Mouse (Mus musculus): ENCODE measurements around the gene Hoxa13. TPM values are rescaled to one million over a fixed set of nuclear protein-coding genes. Genes with fewer than 3 reads are reported as not detected.
A peak's percentile ranks its signal among the peaks of the same experiment; 100 is the strongest.

Gene Hoxa13
- polyA plus RNA-seq, 1 experiment from 2014 or later, result 0.26 TPM

GRCm38 (mm10) chr6:52209685-52210046 lies 51.0 kb downstream of the Hoxa13 start:
- Histone ChIP-seq H3K4me3 (replicated peaks) (peak overlapping the region; percentile 81), H3K36me3 (0 out of 2 replicates have a peak, but pooled peaks cover 3% of the 10 kb centered on the region), H3K4me2 (peak overlapping the region; percentile 85), H3K27me3 (replicated peaks) (no peaks in the 10 kb centered on the region), H3K27ac (replicated peaks) (peak overlapping the region; percentile 89), H3K9me3 (replicated peaks) (no peaks in the 10 kb centered on the region), H3K4me1 (peaks cover 68% of the 10 kb centered on the region), H3K9ac (replicated peaks) (peak overlapping the region; percentile 63)
- no peak for ATAC-seq (ENCODE audit: low FRiP score)
- WGBS, result 6% methylated on average over 12 of the region's 12 CpGs

- H3K27me3 ChIP-seq (replicated peaks), result no peaks in the 10 kb centered on the region
- peaks cover 68% of the 10 kb centered on the region for H3K4me1 ChIP-seq
- peak overlapping the region; percentile 85 for H3K4me2 ChIP-seq
- H3K36me3 ChIP-seq, result 0 out of 2 replicates have a peak, but pooled peaks cover 3% of the 10 kb centered on the region
- H3K9me3 ChIP-seq (replicated peaks), result no peaks in the 10 kb centered on the region
- ATAC-seq (ENCODE audit: low FRiP score), result no peak; the same call in 1 of the 2 replicates
- peak overlapping the region; percentile 89 for H3K27ac ChIP-seq (replicated peaks)
- H3K9ac ChIP-seq (replicated peaks), result peak overlapping the region; percentile 63
- WGBS, result 3% methylated on average over 18 of the region's 18 CpGs
- H3K4me3 ChIP-seq (replicated peaks), result peak overlapping the region; percentile 81
Measured at GRCm38 (mm10) chr6:52208868-52209684, 51.6 kb downstream of the Hoxa13 start.

- Histone ChIP-seq H3K27ac (replicated peaks) (peak within 1 kb of the TSS; percentile 89), H3K4me1 (peaks cover 71% of the 10 kb centered on the region), H3K9me3 (replicated peaks) (no peaks in the 10 kb centered on the region), H3K27me3 (replicated peaks) (no peaks in the 10 kb centered on the region), H3K4me2 (peak within 1 kb of the TSS; percentile 85), H3K9ac (replicated peaks) (peak within 1 kb of the TSS; percentile 63), H3K4me3 (replicated peaks) (peak within 1 kb of the TSS; percentile 81), H3K36me3 (0 out of 2 replicates have a peak, but pooled peaks cover 3% of the 10 kb centered on the region)
- 0 out of 2 replicates have a peak, but pooled peaks have one; percentile 9 for ATAC-seq (ENCODE audit: low FRiP score)
- under 1% methylated on average over 47 of the region's 47 CpGs for WGBS
Measured at GRCm38 (mm10) chr6:52208072-52208867, 52.4 kb downstream of the Hoxa13 start, which contains the start of gene Hoxa6. Gene Hoxa6 (minus strand): TSS chr6:52208722.

MicroRNA genes within 50 kb of the gene (microRNA counts, 519-probe panel; counts per million panel counts)
- 3,309 counts per million, percentile 81 among the panel's probes with 10 or more counts for microRNA mmu-miR-196b

Small RNA genes within 50 kb of the gene (microRNA-seq; reads per million reads assigned to microRNA genes)
- 4,361 reads per million, percentile 92 among the genes with 10 or more reads in this experiment for gene Mir196b

Other genes starting within 250 kb of the Hoxa13 start
- 29.5 and 30.1 TPM in 2 replicates for gene Skap2, start 248.3 kb downstream of the Hoxa13 start, polyA plus RNA-seq (2015; fragmentation: Nextera tagmentation; extraction: Ambion mirVana)
- 1.1 and 1.3 TPM in 2 replicates for gene Hoxa1, start 102.6 kb downstream of the Hoxa13 start, polyA plus RNA-seq (2015; fragmentation: Nextera tagmentation; extraction: Ambion mirVana)
- 7.2 and 12.0 TPM in 2 replicates for gene Hoxa2, start 96.0 kb downstream of the Hoxa13 start, polyA plus RNA-seq (2015; fragmentation: Nextera tagmentation; extraction: Ambion mirVana)
- 1.4 and 3.0 TPM in 2 replicates for gene 5730596B20Rik, start 83.4 kb downstream of the Hoxa13 start, polyA plus RNA-seq (2015; fragmentation: Nextera tagmentation; extraction: Ambion mirVana)
- 2.3 and 5.7 TPM in 2 replicates for gene Hoxa4, start 69.1 kb downstream of the Hoxa13 start, polyA plus RNA-seq (2015; fragmentation: Nextera tagmentation; extraction: Ambion mirVana)
- gene Hoxa5, start 56.3 kb downstream of the Hoxa13 start, polyA plus RNA-seq (2015; fragmentation: Nextera tagmentation; extraction: Ambion mirVana), result 26.8 and 73.9 TPM in 2 replicates
- 10.3 and 15.0 TPM in 2 replicates for gene Hoxa6, start 52.2 kb downstream of the Hoxa13 start, polyA plus RNA-seq (2015; fragmentation: Nextera tagmentation; extraction: Ambion mirVana)
- 10.7 and 14.6 TPM in 2 replicates for gene Hoxa3, start 47.5 kb downstream of the Hoxa13 start, polyA plus RNA-seq (2015; fragmentation: Nextera tagmentation; extraction: Ambion mirVana)
- gene Gm28308, start 47.5 kb downstream of the Hoxa13 start, polyA plus RNA-seq (2015; fragmentation: Nextera tagmentation; extraction: Ambion mirVana), result not detected in 2 replicates
- gene Hoxa7, start 39.0 kb downstream of the Hoxa13 start, polyA plus RNA-seq (2015; fragmentation: Nextera tagmentation; extraction: Ambion mirVana), result 86.8 and 109 TPM in 2 replicates
- gene Hoxa9, start 29.8 kb downstream of the Hoxa13 start, polyA plus RNA-seq (2015; fragmentation: Nextera tagmentation; extraction: Ambion mirVana), result 64.3 and 77.5 TPM in 2 replicates
- gene Hoxa10, start 20.0 kb downstream of the Hoxa13 start, polyA plus RNA-seq (2015; fragmentation: Nextera tagmentation; extraction: Ambion mirVana), result 48.9 and 69.7 TPM in 2 replicates
- gene Hoxa11, start 15.1 kb downstream of the Hoxa13 start, polyA plus RNA-seq (2015; fragmentation: Nextera tagmentation; extraction: Ambion mirVana), result 4.3 and 9.6 TPM in 2 replicates
- 0.82 and 1.9 TPM in 2 replicates for gene Evx1, start 52.6 kb upstream of the Hoxa13 start, polyA plus RNA-seq (2015; fragmentation: Nextera tagmentation; extraction: Ambion mirVana)

Measured in neural tube, embryonic 15.5 days (tissue).